Mouse (Mus musculus) NIH3T3 (cell line): Measurements from ENCODE around the gene Unc80.
"Not testable (repeated sequence)": the region's sequence is repeated elsewhere in the genome, so short reads cannot be mapped to it uniquely, and the experiment has no call there.

Source experiments
- DNase-seq: peaks from one replicate; pipeline ENCODE4 v3.0.0-alpha.2; 2012; ENCODE audit warnings: low read depth

Gene Unc80

DNA sequence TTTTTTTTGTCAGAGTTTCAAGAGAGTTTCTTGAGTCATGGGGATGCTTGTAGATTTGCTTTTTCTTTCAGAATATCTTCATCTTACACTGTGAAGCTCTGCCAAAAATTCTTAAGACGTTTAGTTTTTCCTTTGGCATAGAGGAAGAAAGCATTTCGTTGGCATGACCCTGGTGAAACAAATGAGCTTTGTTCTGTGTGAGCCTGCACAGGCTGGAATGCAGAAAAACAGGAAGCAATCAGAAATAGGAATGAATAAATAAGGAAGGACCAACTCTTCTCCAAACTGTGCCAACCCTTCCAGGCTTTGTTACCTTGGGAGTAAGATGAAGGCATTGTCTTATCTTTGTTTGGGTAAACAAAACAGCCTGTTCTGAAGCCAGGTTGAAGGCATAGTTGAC is 149.0 kb downstream of the Unc80 start:
- no peak for DNase-seq

DNA sequence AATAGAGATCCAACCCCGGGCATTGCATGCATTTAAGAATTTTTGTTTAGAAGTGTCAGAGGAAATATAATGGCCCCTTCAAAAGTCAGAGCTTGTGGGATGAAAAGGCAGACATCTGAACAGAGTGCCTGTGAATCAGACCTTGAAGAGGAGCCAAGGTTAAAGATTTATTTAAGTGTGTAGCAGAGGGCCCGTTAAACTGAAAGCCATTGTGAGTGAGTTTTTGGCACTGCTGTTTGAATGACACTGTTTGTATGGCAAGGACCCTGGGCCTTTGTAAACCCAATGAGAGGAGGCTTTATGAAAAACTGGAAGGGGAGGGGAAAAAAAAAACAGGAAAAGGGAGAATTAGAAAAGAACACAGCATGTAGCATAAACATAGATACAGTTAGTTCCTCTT is 170.0 kb downstream of the Unc80 start:
- DNase-seq = no peak

DNA sequence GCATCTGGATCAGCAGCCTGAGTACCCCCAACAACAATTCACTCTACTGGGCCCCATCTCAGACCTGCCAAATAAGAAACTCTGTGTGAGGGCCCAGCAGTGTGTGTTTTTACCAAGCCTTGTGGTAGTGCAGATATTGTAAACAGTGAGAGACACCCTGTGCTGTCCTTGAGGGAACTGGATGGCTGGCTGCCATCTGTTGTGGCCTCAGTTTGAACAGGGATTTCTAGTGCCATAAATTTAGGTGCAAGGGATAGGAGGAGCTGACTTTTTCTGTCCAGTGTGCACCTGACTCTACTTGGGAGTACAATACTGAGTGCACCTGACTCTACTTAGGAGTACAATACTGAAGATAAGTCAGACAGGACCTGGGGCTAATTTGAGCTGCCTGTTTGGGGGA is 178.7 kb downstream of the Unc80 start:
- DNase-seq = no peak

DNA sequence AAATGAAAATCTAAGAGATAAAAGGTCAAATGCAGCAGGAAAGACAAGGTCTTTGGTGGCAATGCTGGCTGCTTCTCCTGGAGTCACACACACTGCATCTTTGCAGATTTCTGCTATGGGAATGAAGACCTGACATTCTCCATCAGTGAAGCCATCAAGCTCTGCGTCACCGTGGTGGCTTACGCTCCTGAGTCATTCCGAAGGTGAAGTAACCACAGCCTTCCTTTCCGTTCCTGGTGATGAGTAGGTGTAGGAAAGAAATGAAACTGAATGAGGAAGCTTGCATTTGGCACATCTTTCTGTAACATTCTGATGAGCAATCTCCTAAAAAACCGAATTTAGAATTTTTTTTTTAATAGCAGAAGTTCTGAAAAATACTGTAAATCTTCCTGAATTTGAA is 181.4 kb downstream of the Unc80 start:
- DNase-seq = no peak

DNA sequence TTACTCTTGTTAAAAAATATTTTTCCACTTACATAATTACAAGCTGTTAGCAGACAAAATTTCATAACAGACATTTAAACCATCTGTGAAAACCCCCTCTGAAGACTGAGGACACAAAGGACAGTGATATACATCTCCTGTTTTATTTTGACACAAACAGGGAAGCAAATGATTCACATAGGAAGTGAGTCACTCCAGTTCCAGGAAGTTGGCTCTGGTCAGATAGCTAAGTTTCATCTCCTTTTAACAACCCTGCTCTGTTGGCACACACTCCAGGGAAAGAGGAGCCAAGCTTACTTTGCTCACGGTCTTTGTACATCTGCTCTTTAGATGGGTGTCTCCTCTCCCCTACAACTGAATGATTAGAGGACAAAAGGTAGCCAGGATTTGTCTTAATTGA is 181.8 kb downstream of the Unc80 start:
- DNase-seq = no peak

DNA sequence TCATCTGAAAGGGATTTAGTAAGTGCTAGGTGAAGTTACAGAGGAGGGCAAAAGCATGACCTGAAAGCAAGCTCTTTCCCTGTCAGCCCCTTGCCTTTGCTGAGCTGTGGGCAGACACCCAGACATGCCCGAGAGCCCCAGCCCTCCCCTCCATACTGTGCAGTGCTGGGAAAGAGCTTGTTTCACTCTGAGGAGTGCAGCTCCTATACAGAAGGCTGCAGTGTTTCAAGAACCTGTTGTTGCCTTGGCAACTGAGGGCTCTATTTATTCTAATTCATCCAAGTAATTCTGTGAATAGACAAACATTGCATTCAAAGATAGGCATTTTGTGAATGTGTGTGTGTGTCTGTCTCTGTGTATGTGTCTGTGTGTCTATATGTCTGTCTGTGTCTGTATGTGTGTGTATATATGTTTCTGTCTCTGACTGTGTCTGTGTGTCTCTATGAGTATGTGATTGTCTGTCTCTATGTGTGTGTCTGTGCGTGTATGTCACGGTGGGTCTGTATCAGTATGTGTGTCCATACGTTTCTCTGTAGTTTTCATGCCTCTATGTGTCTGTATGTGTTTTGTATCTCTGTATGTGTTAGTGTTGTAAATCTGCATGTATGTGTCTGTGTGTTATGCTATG is 187.1 kb downstream of the Unc80 start:
- no peak for DNase-seq

DNA sequence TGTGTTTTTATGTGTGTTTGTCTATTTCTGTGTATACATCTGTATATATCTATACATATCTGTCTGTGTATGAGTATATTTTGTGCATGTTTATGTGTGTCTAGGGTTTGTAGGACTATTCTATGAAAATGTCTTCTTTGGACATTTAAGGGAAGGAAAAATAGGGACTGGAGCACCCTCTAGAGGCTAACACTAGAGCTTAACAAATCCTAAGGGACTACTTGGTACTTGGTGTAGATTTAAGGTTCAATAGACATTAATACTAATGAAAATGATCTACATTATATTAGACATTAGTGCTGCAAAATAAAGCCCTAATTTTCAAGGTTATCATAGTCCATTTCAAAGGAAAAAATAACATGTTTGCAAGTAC is 187.6 kb downstream of the Unc80 start:
- DNase-seq = peak; percentile 74

DNA sequence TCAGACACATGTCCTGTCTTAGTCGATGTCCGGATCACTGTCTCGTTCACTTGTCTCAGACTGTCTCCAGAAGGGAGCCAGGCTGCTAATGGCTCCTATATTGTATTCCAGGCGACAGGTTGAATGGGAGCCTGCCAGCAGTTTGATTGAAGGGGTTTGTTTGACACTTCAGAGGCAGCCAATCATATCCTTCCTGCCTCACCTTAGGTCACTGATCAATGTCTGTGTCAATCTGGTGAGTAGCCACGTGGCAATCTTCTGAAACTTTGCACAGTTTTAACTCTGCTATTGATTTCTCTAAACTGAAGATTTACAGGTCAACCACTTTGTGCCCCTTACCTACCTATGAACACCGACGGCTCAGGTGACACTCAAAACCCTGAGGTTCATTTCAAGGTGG is 203.3 kb downstream of the Unc80 start:
- DNase-seq = no peak

DNA sequence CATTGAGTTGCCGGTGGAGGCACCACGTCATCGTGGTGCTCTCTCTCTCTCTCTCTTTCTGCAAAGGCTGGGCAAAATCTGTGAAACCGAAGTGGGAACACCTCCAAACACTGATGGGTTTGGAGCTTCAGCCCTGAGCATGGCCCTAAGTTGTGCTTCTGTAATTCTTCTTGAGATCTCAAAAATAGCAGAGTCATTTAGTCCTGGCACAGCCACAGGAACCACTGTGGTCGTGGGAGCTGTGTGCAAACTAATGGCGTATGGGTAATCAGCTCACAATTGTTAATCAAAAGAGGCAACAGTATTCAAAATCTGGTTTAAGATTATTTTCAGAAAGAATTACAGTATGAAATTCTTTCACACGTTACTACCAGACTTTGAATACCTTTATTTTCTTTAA is 204.6 kb downstream of the Unc80 start:
- DNase-seq = no peak

DNA sequence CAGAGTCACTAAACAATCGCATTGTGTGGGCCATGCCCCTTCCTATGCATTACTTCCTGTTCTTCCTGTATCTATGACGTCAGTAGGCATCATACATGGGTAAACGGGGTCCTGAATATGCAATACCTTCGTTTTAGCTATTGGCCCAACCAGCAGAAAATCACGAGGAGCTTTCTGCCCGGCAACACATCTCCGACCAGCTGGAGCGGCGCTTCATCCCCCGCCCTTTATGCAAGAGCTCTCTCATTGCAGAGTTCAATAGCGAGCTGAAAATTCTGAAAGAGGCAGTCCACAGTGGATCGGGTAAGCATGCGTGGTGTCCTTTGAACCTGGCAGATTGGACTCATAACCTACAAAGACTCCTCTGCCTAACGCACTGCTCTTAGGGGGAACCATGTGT is 209.8 kb downstream of the Unc80 start:
- no peak for DNase-seq

DNA sequence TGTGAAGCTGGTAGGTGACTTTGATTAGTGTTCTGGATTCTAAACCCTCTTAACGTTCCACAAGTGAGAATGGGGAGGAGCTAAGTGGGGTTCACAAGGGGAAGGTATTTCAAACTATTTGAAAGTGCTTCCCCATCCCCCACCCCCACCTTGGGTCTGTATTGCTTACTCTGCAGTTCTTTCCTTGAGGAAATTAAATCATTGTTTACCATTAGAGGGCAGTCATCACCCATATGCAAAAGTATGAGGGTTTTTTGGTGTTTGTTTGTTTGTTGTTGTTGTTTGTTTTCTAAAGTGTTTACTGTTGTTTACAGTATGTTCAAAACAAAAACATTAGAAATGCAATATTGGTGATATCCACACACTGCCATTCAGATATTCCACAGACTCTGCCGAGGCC is 210.5 kb downstream of the Unc80 start:
- DNase-seq = peak; percentile 13

DNA sequence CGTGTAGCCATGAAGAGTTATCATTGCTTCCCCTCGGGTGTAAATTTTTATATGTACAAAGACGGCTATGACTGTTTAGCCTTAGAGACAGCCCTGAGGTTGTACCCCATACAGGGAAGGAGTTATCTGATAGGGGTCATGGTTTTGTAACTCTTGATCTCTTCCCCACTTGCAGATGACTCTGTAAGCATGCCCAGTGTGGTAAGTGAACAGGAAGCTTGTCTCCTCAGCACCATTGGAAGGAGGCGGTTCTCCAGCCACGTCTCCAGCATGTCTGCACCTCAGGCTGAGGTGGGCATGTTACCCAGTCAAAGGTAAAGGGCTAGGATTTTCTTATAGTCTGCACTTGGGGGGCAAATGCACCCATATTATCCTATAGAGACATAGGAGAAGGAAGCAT is 214.8 kb downstream of the Unc80 start:
- no peak for DNase-seq

DNA sequence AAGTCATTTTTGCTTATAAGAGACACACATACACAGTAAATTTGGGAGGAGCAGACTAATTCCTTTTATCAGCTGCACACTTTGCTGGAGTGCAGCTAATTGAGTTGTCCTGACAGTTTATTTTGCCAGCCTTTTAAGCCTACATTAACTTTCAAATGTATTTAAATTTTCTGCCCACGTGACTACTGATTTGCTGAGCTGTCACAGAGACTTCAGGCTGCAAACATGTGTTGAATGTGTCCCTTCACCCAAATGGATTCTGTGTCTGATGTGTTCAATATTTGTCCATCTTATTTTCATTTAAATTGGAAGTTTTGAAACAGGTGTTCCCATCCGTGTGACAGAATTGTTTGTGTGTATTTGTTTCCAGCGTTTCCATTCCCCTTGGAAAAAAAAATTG is 223.6 kb downstream of the Unc80 start:
- DNase-seq = no peak

DNA sequence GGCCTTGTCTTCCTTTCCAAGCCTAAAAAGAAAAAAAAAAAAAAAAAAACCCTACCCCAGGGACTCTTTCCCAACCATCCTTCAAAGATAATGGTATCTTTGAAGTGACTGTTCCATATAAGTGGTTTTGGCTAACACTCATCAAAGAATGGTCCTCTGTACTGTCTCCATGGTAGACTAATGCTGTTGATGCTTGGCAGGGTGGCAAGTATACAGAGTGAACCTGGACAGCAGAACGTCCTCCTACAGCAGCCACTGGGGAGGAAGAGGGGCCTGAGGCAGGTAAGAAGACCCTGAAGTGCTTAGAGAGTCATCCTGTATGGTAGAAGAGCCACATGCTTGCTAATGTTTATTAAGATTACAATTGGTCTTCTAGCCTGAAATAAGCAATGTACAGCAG is 224.1 kb downstream of the Unc80 start:
- DNase-seq = no peak

DNA sequence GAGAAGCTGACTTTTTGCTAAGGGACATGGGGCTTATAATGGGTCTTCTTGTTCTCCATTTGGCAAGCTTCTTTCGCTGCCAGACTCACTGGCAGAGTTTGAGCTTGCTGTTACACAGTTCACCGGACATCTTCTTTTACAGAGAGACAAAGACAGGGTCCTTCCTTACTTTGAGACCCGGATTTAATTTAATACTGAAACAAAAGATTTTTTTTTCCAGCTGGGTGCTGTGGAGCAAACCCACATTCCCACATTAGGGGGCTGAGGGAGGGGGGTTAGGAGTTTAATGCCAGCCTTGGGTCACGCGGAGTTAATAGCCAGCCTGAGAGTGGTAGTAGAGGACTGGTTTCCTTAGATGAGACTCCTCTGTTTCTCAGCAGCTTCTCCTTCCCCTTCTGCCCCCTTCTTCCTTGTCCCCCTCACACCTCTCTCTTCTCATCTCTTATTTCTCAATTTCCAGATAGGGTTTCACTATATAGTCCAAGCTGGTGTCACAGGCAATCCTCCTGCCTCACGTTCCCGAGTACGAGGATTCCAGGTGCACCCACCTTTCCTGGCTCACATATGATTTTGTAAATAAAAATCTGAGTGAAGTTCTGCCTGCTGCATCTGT is 224.7 kb downstream of the Unc80 start:
- DNase-seq = no peak

DNA sequence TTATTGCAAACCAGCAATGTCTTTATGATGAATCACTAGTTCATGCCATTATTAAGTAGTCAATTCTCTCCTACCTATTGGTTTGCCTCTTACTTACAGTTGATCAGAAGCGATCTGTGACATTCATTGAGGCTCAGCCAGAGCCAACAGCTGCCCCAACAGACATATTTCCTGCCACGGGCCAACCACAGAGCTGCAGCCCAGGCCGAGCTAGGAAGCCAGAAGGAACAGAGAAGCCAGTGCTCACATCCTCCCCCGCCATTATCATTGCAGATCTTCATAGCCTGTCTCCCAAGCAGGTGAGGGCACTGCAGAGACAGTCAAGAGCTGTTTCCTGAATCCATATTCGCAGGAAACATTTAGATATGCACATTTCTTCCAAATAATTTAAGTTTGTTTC is 226.1 kb downstream of the Unc80 start:
- no peak for DNase-seq

DNA sequence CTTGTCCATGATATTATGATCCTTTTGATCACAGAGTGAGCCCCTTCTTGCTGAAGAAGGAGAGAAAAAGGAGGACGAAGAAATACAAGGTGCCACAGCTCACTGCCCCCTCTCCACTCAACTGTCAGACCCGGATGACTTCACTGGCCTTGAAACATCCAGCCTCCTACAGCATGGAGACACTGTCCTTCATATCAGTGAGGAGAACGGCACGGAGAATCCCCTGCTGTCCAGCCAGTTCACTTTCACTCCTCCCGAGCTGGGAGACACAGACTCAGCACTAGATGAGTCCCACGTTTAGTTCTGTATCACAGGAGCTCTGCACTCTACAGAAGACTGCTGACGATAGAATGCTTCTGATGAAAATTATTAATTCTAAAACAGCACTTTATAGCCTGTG is 227.1 kb downstream of the Unc80 start:
- DNase-seq = no peak

DNA sequence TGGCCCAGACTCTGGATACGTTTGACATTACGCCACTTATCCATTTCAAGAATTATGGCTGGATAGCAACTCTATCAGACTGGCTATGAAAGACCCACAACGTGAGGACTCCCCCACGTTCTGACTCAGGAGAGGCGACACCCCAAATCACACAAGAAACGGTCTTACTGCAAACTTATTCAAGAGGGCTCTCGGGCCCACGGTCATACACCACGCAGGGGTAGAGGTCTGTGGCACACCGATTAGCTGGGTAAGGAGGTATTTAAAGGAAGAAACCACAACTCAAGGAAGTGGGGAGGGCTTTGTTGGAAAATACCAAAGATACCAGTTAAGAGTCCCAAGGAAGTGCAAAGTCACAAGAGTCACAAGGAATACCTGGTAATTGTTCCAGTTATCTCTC is 231.5 kb downstream of the Unc80 start:
- DNase-seq = not testable (repeated sequence)

DNA sequence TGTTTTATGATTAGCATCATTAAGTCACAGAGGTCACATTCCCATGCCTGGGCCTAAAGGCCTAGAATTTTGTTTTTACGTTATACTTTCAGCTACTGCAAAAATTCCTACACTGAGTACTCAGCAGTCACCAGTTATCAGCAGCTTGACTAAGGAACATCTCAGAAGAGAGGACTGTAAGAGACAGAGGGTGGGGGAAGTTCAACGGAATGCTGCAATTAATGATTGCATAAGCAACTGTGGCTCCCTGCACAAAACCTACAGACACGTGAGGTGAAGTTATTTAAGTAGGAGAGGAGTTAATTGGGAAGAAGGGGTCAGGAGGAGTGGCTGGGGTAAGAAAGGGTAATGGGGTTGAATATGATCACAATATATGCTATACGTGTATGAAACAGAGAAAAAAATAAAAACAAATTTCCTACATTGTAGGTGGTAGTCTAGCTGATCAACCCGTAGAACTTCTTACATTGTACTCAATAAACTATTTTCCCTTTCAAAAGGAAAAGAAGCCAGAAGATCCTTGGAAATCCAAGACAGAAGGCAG is 232.1 kb downstream of the Unc80 start:
- peak; percentile 21 for DNase-seq

DNA sequence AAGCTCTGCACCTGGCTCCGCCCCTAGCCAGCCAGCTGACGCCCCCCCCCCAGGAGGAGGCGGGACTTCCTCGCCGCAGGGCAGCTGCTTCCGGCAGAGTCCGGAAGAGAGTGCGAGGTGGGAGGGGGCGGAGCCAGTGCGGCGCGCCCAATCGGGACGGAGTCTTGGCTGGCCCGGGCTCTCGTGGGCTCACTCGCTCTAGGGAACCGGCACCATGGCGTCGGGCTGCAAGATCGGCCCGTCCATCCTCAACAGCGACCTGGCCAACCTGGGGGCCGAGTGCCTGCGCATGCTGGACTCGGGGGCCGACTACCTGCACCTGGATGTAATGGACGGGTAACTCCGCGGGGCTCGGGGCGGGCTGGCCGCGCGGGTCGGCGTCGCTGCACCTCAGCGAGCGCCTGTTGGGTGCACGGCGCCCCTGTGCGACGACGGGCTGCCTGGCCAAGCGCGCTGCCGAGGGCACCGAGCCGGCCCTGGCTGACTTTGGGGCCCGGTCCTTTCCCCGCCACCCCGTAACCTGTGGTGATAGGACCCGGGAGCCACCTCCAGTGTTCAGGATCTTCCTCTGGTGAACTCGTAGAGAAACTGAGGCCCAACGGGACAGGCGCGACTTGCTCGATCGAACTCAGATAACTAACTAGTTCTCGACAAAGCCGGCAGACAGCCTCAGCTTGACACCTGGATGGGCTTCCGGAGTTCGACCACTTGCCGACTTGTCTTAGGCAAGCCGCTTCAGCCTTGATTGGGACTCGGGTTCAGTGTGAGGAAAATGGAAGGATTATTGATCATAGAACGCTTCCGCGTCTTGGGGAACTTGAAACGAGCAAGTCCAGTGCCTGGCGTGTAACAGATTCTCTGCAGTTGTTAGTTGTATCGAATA is 232.8 kb downstream of the Unc80 start, which contains the start of gene Rpe:
TSS of gene Rpe (plus strand) at position 139 of the 883 bp plus-strand sequence.
- peak; percentile 98 for DNase-seq

DNA sequence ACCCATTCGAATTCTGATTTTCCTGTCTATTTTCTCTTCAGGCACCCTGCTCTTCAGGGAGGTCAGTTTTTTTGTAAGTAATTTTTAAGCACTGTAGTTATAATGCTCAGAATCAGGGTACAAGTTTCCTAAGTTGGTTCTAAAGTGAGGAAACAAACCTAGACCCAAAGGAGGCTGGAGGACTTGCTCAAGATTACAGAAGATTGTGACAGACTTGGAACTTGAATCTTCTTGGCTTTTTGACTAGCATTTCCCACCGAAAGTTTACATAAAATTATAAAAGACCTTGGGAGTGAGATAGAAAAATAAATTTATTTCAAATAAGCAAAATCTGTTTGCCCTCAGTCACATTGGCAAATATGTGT is 233.4 kb downstream of the Unc80 start:
- DNase-seq = peak; percentile 54

DNA sequence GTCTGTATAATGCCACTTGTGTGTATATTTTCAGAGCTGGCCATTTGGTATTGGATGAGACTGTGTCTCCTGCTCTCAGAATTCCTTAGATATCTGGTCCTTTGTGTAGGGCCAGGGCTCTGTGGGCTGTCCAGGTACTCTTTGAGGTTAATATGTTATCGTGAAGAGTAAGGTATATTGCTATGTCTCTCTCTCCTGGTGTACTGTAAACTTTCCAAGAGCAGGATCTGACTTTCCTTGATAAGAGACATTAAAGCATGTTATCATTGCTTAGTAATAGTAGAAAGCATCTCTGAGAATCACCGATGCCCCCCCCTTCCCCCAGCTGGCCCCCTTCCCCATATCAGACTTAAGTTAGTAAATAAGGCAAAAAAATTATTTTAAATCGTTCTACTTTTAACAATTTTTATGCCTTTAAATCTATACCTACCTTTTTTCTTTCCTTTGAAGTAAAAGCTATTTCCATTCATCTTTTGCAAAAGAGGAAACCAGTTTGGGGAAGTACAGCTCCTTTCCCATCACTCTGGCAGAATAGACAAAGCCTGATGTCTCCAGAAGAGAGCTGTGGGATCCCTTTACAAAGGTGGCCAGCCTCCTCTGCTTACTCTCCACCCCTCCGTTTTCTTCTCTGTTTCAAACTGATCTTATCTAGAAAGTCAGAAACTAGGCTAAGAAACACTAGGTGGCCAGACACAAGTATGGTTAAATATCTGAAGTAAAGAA is 234.6 kb downstream of the Unc80 start:
- DNase-seq = no peak
